Mouse (Mus musculus): Measurements from ENCODE around the gene Herpud2.

GRCm38 (mm10) chr9:25132920-25133319 is 18.7 kb downstream of the Herpud2 start:
- TF ChIP-seq FLI1 (IDR thresholded peaks at IDR 0.05; ENCODE audit: low read length) (no peak), GATA1 (IDR thresholded peaks at IDR 0.05; ENCODE audit: borderline replicate concordance, low read length) (no peak)
